Mouse (Mus musculus): ENCODE data around the gene Shisa3.

The Shisa3 gene

DNA sequence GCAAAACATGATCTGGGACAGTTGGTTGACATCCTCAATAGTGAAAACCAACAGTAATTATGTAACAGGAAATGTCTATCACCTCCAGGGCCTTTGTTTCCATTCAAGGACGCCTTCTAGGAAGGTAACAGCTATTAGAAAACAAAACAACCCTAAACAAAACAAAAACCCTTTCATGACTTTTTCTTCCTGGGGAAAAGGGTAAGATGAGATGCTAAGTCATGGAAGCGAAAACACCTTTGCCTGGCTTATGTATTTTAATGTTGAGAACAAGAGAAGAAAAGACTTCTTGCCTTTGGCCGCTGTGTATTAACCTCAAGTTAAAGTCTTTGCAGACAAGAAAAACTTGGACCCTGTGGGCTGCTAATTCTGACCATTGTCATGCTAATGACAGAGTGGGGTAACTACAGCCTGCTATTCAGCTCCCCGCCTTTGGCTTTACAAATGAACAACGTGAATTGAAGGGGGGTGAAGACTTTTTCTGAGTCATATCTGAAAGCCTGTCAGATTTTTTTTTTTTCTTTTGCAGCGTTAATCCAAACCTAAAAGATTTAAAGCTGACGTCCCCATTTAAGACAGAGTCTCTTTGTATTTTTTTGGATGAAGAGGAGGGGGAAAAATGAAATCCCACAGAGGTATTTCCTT lies 25.6 kb downstream of the Shisa3 start:
- DNase-seq (ENCODE audit: low read depth in 1 of 2, low spot score in 2 of 2), result no peak

GRCm38 (mm10) chr5:67633831-67634268 lies 26.2 kb downstream of the Shisa3 start:
- DNase-seq (ENCODE audit: low read depth in 1 of 2, low spot score in 2 of 2), result no peak

- no peak for DNase-seq (ENCODE audit: low read depth in 1 of 2, low spot score in 2 of 2)
Observed at GRCm38 (mm10) chr5:67634339-67634738, 26.7 kb downstream of the Shisa3 start.

DNA sequence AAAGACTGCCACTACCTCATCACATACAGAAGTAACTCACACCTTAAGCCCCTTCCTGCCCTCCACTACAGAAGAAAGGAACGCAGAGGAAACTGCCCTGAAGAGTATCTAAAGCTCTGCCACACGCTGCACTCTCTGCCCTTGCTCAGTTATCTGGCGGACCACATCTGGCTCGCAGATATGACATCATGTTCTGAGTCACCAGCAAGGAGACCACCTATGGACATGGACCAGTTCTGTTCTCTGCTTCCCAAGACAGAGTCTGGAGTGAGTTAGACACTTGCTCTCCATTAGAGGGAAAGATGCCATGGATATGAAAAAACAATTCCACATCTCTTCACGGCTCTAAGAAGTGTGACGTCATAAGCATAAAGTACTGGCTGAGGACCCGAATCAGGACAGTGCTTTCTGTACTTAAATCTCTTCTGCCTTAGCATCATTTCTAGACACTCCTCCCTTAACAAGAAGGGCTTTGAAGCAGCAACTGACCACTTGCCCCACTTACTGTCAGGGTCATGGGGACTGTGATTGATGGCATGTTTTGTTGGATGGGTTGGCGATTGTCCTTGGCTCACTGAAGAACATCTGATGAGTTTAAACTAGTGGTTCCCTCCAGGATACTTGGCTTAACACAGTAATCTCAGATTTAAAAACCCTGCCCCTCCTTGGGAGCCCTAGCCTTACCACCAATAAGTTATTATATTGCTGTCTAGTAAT lies 33.1 kb downstream of the Shisa3 start:
- DNase-seq (ENCODE audit: low read depth in 1 of 2, low spot score in 2 of 2), result no peak

DNA sequence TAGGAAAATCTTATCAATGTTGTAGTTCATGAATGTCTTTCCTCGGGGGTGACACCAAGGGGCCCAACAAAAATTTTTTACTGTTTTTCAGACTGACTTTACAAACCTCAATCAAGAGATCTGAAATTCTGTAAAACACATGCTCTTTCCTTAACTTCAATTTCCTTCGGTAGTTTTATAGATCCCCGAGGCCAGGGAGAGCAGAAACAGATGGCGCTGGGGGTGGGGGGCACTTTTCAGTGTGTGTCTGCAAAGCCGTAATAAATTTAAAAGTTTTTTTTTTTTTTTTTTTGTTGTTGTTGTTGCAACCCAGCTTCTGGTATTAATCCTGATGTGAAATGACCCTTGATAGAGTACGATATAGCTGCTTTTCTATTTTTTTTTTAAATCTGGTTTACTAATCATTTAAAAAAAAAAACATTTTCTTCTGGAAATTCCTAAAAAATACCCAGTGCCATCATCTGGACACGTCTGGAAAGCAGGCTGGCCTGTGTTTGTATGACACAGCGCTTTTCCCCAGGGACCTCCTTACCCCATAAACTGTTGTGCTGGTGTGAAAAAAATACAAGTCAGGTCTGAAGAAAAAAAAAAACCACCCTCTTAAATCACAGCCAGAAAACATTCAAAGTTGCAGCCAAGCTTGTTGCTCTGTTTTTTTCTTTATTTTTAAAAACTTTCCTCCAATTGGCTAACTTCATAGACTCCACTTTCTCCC lies 33.9 kb downstream of the Shisa3 start:
- DNase-seq (ENCODE audit: low read depth in 1 of 2, low spot score in 2 of 2), result no peak

- no peak for DNase-seq (ENCODE audit: low read depth in 1 of 2, low spot score in 2 of 2)
Observed at GRCm38 (mm10) chr5:67643537-67644255, 36.0 kb downstream of the Shisa3 start.

DNA sequence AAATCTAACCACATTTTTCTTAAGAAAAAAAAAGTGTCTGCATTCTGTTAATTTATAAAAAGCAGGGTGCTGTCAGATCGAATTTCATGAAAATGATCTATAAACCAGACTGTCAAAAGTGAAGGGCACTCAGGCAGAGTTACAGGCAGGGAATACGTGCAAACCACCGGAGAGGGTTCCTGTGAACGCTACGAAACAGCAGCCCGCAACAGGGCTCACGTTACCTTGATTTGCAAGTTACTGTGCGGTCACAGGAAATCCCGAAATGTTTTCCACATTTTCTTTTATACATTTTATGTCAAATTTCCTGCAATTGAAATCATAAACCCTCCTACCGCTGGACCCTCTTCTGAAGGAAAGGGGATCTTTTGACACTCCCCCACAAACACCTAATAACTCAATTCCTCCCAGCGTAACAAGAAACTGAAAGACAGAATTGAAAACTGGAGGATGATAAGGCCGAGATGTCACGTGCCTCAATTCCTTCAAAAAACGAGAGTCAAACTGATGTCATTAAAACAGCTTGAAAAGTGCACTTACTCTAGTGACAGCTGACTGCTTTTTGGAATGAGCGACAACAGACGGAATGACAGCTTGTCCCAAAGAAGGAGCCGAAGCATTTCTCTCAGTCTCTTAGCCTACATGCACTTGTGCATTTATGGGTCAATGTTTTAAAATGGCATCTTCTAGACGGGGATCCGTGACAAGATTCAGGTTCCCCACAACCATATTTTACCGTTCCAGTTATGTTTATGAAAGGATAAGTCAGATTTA lies 39.3 kb downstream of the Shisa3 start:
- no peak for DNase-seq (ENCODE audit: low read depth in 1 of 2, low spot score in 2 of 2)

GRCm38 (mm10) chr5:67647568-67647967 lies 39.9 kb downstream of the Shisa3 start:
- DNase-seq (ENCODE audit: low read depth in 1 of 2, low spot score in 2 of 2), result no peak

DNA sequence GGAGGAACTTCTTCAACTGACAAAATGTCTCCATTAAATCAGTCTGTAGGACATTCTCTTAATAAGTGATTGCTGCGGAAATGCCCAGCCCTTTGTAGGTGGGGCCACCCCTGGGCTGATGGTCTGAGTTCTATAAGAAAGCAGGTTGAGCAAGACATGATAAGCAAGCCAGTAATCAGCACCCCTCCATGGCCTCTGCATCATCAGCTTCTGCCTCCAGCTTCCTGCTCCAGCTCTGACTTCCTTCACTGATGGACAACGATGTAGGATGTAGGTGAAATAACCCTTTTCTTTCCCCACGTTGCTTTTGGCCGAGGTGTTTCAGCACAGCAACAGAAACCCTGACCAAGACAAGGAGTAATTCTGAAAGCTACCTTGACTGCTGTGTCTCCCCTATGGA lies 41.5 kb downstream of the Shisa3 start:
- no peak for DNase-seq (ENCODE audit: low read depth in 1 of 2, low spot score in 2 of 2)

GRCm38 (mm10) chr5:67650021-67650420 lies 42.3 kb downstream of the Shisa3 start:
- no peak for DNase-seq (ENCODE audit: low read depth in 1 of 2, low spot score in 2 of 2)

- no peak for DNase-seq (ENCODE audit: low read depth in 1 of 2, low spot score in 2 of 2)
Observed at GRCm38 (mm10) chr5:67652468-67652867, 44.8 kb downstream of the Shisa3 start.

GRCm38 (mm10) chr5:67653543-67653942 lies 45.9 kb downstream of the Shisa3 start:
- no peak for DNase-seq (ENCODE audit: low read depth in 1 of 2, low spot score in 2 of 2)

GRCm38 (mm10) chr5:67654572-67654971 lies 46.9 kb downstream of the Shisa3 start:
- no peak for DNase-seq (ENCODE audit: low read depth in 1 of 2, low spot score in 2 of 2)

- no peak for DNase-seq (ENCODE audit: low read depth in 1 of 2, low spot score in 2 of 2)
Observed at GRCm38 (mm10) chr5:67655696-67656519, 48.2 kb downstream of the Shisa3 start.

DNA sequence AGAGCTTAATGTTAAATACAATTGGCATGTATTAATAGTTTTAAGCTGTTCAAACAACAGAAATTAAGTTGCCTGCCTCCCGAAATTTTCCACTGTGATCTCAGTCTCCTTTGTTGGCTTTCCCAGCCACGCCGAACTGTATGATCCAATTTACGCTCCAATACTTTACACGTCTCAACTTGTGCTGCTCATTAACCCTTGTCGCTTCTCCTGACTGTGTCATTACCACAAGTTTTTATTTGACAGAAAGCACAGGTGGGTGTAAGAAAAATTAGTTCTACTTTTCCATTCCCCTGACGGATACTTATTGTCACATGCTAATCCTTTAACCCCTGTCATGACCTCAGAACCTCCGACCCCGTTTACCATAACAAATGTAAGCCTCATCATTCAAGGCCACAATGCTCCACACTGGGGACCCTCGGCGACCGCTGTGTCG lies 49.2 kb downstream of the Shisa3 start:
- no peak for DNase-seq (ENCODE audit: low read depth in 1 of 2, low spot score in 2 of 2)

- DNase-seq (ENCODE audit: low read depth in 1 of 2, low spot score in 2 of 2), result no peak
Observed at GRCm38 (mm10) chr5:67659864-67660263, 52.2 kb downstream of the Shisa3 start.

GRCm38 (mm10) chr5:67662715-67663114 lies 55.0 kb downstream of the Shisa3 start:
- DNase-seq (ENCODE audit: low read depth in 1 of 2, low spot score in 2 of 2), result no peak

DNA sequence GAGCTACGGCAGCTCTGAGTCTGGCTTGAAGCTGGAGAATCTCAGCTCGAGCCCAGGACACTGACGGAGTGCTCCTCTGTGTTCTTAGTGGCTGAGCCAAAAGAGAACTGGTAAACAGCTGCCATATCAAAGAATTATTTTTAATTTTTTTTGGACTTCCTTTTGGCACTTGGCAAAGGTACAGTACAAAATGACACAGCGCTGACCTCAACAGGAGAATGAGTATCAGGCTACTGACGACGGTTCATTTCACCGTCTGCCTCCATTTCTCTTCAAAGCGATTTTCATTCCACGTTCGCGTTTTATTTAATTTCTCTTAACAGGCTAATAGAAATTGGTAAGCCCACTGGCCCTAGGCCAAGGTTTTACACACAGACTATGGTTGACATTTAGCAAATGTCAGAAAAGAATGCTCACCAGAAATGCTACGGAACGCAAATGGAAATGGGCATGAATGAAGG lies 61.8 kb downstream of the Shisa3 start:
- DNase-seq (ENCODE audit: low read depth in 1 of 2, low spot score in 2 of 2), result no peak

DNA sequence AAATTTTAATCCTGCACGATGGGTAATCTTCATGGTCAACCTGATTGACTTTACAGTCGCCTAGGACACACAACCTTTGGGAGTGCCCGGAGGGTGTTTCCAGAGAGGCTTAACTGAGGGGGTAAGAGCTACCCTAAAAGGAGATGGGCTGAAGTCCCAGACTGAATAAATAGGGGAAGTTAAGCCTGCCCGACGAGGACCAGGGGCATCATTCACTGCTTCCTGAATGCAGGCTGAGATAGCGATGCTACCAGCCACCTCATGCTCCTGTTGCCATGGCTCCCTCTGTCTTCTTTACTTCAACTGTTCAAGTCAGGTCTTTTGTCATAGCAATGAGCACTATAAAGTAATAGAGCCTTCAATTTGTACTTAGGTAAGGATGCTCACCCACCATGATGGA lies 62.5 kb downstream of the Shisa3 start:
- no peak for DNase-seq (ENCODE audit: low read depth in 1 of 2, low spot score in 2 of 2)

DNA sequence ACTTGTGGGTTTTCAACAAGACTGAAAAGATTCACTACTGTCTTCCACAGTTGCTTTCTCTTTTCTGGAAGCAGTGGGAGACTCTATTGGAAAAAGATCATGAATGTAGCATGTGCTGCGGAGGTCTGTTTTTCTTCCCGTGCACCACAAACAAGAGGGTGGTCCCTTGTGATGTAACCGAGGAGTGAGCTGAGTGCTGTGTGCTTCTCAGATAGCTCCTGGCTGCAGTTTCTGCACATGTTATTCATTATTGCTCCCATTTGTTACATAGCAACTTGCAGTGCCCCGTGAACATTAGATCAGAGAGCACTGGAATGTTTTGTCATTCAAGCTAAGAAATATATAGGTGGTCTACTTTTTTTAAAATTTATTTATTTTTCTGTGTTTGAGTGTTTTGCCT lies 65.3 kb downstream of the Shisa3 start:
- no peak for DNase-seq (ENCODE audit: low read depth in 1 of 2, low spot score in 2 of 2)

Measured in monocyte, adult 2 months (primary cell).